Mouse (Mus musculus) cortical plate, adult 2 months (tissue): ENCODE measurements at regions not wholly inside any gene's neighbourhood (a gene's known extent, or its start where the extent isn't known, plus 50 kb on each side); places are given as distances from the start of the nearest gene placed in this dataset.
A peak's percentile ranks its signal among the peaks of the same experiment; 100 is the strongest.

Experiments used
- CTCF ChIP-seq: fragments of 200-500 bp; IDR thresholded peaks from 2 replicates; pipeline ENCODE4 v1.5.1; 2011; ENCODE audit warnings: mild to moderate bottlenecking, control low read depth, low read length; ENCODE audit not compliant: insufficient read depth; ENCODE audit errors: extremely low read depth
- POLR2A ChIP-seq: fragments of 200-500 bp; IDR thresholded peaks from 2 replicates; pipeline ENCODE4 v1.6.1; 2011; ENCODE audit warnings: mild to moderate bottlenecking, low read length, control low read depth; ENCODE audit not compliant: insufficient read depth; ENCODE audit errors: extremely low read depth

- peak; percentile 86 for TF ChIP-seq CTCF
- no peak for TF ChIP-seq POLR2A
These were observed 329.8 kb downstream of the Psat1 start for GRCm38 (mm10) chr19:15617233-15617915.
